Mouse (Mus musculus): ENCODE measurements around the gene Fam217a.

DNA sequence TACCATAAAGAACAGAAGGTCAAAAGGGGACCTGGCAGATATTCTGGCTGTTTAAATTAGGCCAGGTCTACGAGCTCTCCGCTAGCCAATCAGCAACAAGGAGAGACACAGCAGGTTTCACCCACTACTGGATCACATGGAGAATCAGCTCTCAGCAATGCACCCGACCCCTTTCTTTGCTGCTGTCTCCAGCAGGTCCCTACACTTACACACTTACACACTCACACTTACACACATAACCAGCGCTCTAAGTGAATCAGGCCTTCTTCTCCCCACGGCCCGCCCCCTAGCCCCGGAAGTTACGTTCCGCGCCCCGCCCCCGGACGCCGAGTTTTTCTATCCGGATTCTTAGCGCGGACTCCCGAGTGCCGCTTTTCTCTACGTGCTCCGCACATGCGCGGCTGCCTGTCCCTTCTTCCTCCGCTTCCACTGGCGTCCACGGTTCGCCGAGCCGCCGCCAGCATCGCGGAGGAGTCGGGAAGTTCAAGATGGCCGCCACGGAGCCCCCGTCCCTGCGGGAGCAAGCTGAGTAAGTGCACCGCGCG is 48.9 kb downstream of the Fam217a start, which contains the start of gene Prpf4b:
- TF ChIP-seq CTCF (IDR thresholded peaks at IDR 0.05 in 2 of 3, conservative IDR thresholded peaks at IDR 0.05 in 1 of 3; ENCODE audit: control insufficient read depth in 1 of 3, insufficient read depth in 1 of 3, low read depth in 2 of 3, low read length in 3 of 3, poor library complexity in 1 of 3, severe bottlenecking in 1 of 3) (no peak), ELF1 (IDR thresholded peaks at IDR 0.05; ENCODE audit: low read depth, low read length) (peak; percentile 74), TAL1 (IDR thresholded peaks at IDR 0.05; ENCODE audit: low read length) (no peak), ZKSCAN1 (IDR thresholded peaks at IDR 0.05; ENCODE audit: low read depth, low read length) (no peak), POLR2A (IDR thresholded peaks at IDR 0.05; ENCODE audit: control insufficient read depth in 1 of 2, insufficient read depth in 1 of 2, low read depth in 1 of 2, low read length in 2 of 2, poor library complexity in 1 of 2) (peak; percentile 80 to 88), MAX (IDR thresholded peaks at IDR 0.05; ENCODE audit: low read length) (peak; percentile 34; the same call in 1 of the 2 replicates), CHD1 (IDR thresholded peaks at IDR 0.05; ENCODE audit: low read depth, low read length) (no peak), POLR2AphosphoS2 (IDR thresholded peaks at IDR 0.05; ENCODE audit: low read length) (peak; percentile 86)
